Mouse (Mus musculus) myocyte (in vitro differentiated cells): ENCODE data around the gene Methig1.

Experiments used
- CEBPB ChIP-seq: IDR thresholded peaks from 2 replicates; pipeline ENCODE4 v1.6.1; 2011; ENCODE audit warnings: mild to moderate bottlenecking, moderate library complexity; ENCODE audit not compliant: poor library complexity, insufficient read depth, severe bottlenecking
- MAX ChIP-seq: IDR thresholded peaks from one replicate; pipeline ENCODE4 v1.6.1; 2011; ENCODE audit warnings: low read depth, mild to moderate bottlenecking, control low read depth
- POLR2A ChIP-seq: IDR thresholded peaks from one replicate; pipeline ENCODE4 v1.6.1; 2011; ENCODE audit warnings: low read depth, mild to moderate bottlenecking, control low read depth, moderate library complexity; ENCODE audit not compliant: insufficient read length

GRCm38 (mm10) chr15:100349496-100349895 is 3.5 kb upstream of the Methig1 start:
- no peak for TF ChIP-seq POLR2A
- no peak for TF ChIP-seq MAX
- no peak for TF ChIP-seq CEBPB
